Comparison of ENCODE assay signal across 7 mouse cellular contexts in genomic region chr8:128358406-128358755, GRCm38 (mm10). TPM values are rescaled to one million over a fixed set of nuclear protein-coding genes. Genes with fewer than 3 reads are reported as not detected.
A peak's percentile ranks its signal among the peaks of the same experiment; 100 is the strongest.
DNase-seq lines count a peak whose midpoint lies in the region; ATAC-seq and TF ChIP-seq lines count a peak whose summit lies in the region.

Gene Nrp1 (plus strand): TSS chr8:128358604.

- H3K27ac ChIP-seq in ES-E14 (ENCODE audit: insufficient read depth, low read depth, low read length, poor library complexity, severe bottlenecking) (no peak within 1 kb of the TSS), macrophage (peak within 1 kb of the TSS; percentile 99)
- H3K27ac ChIP-seq in hindbrain, embryonic 13.5 days, result peak within 1 kb of the TSS; percentile 97

- no peaks in the 10 kb centered on the region for H3K9me3 ChIP-seq in ES-E14 (ENCODE audit: control insufficient read depth, insufficient read depth, low read depth, low read length)
- no peaks in the 10 kb centered on the region for H3K9me3 ChIP-seq in hindbrain, embryonic 13.5 days

- H3K4me3 ChIP-seq in ES-E14 (ENCODE audit: insufficient read depth in 1 of 2, low read depth in 1 of 2, low read length in 2 of 2, poor library complexity in 1 of 2, severe bottlenecking in 1 of 2), result peak within 1 kb of the TSS; percentile 56 to 65
- H3K4me3 ChIP-seq in hindbrain, embryonic 13.5 days, result peak within 1 kb of the TSS; percentile 87
- H3K4me3 ChIP-seq in macrophage (ENCODE audit: inconsistent target), result peak within 1 kb of the TSS; percentile 88

- 0 out of 2 replicates have a peak, but pooled peaks cover 4% of the 10 kb centered on the region for H3K27me3 ChIP-seq in hindbrain, embryonic 13.5 days

- H3K79me2 ChIP-seq in macrophage (ENCODE audit: inconsistent target), result peaks cover 44% of the 10 kb centered on the region

- in situ Hi-C loops in ES-E14 (cut with MboI; ENCODE audit: low sequenced_read_pairs in 2 of 2, unreplicated experiment in 2 of 2), result loop anchor here in 1 of 2 experiments (25.0 kb wide), 1 partner anchor 1021 kb away; no protein-coding TSS in a partner anchor

- under 1% methylated on average over 21 of the region's 21 CpGs for WGBS in hindbrain, embryonic 13.5 days
- 0% methylated on average over 21 of the region's 21 CpGs for WGBS in macrophage (ENCODE audit: missing documents)

- ATAC-seq in hindbrain, embryonic 13.5 days (ENCODE audit: low FRiP score), result peak; percentile 37

- DNase-seq in ES-E14 (ENCODE audit: low read depth, low spot score), result peak; percentile 28
- DNase-seq in adrenal gland, postnatal 14 days, result peak; percentile 53
- peak; percentile 43 to 45 for DNase-seq in frontal cortex, postnatal 25 days (ENCODE audit: low spot score in 2 of 2)
- DNase-seq in left cerebral cortex, adult 8-10 months (ENCODE audit: low spot score in 2 of 2), result peak; percentile 22 to 49
- peak; percentile 60 for DNase-seq in right cerebral cortex, postnatal 25 days

- H3K36me3 ChIP-seq in ES-E14 (ENCODE audit: control insufficient read depth, insufficient read depth, low read length, poor library complexity, severe bottlenecking), result no peaks in the 10 kb centered on the region
- no peaks in the 10 kb centered on the region for H3K36me3 ChIP-seq in hindbrain, embryonic 13.5 days
- H3K36me3 ChIP-seq in macrophage (ENCODE audit: inconsistent target), result no peaks in the 10 kb centered on the region; the same call in 1 of the 2 replicates

- peak within 1 kb of the TSS; percentile 98 for H3K4me2 ChIP-seq in hindbrain, embryonic 13.5 days

- peaks cover 0 to 5% of the 10 kb centered on the region in 2 experiments; a peak in 2 of 4 replicates for H3K4me1 ChIP-seq in ES-E14 (ENCODE audit: control insufficient read depth in 2 of 2, insufficient read depth in 2 of 2, low read length in 2 of 2, poor library complexity in 1 of 2)
- H3K4me1 ChIP-seq in hindbrain, embryonic 13.5 days (replicated peaks), result peaks cover 52% of the 10 kb centered on the region

- peak within 1 kb of the TSS; percentile 33; the same call in 1 of the 2 replicates for H3K9ac ChIP-seq in ES-E14 (ENCODE audit: insufficient read depth, low read depth, low read length, poor library complexity, severe bottlenecking)
- H3K9ac ChIP-seq in hindbrain, embryonic 13.5 days, result peak within 1 kb of the TSS; percentile 95

TF ChIP-seq in ES-E14, 5 proteins besides CTCF, POLR2A, EP300 and RAD21:
- TF ChIP-seq HCFC1 (IDR thresholded peaks at IDR 0.05; ENCODE audit: borderline replicate concordance, insufficient read depth, low read length) (no peak), CHD2 (IDR thresholded peaks at IDR 0.05; ENCODE audit: low read depth, low read length) (no peak), ZNF384 (IDR thresholded peaks at IDR 0.05; ENCODE audit: low read depth, low read length) (no peak), ZC3H11A (IDR thresholded peaks at IDR 0.05; ENCODE audit: borderline replicate concordance, low read depth, low read length) (no peak), MAFK (IDR thresholded peaks at IDR 0.05; ENCODE audit: insufficient read depth, low read depth, low read length) (no peak)

RNA-seq across cellular contexts. Expression of gene Nrp1, which starts in this region (rescaled TPM):
- 4.0 and 21.3 TPM in 2 replicates for total RNA-seq in ES-E14 (2012; rRNA removed)
- total RNA-seq in adrenal gland, postnatal 14 days (2021), result 102 and 123 TPM in 2 replicates
- 82.5 and 90.4 TPM in 2 replicates for polyA plus RNA-seq in hindbrain, embryonic 13.5 days (2015; fragmentation: Nextera tagmentation; extraction: Ambion mirVana)
- 10 to 100 TPM; 24.9 to 28.0 (median 26.4) TPM for total RNA-seq in left cerebral cortex, adult 8-10 months (2022)
- 100 to 1,000 TPM in 23 of 26 experiments, 10 to 100 TPM in 3; 76.0 to 810 (median 421) TPM for total RNA-seq in macrophage (2018; cell fraction: chromatin; rRNA removed)
- 100 to 1,000 TPM; 108 to 542 (median 268) TPM for total RNA-seq in macrophage (2018; cell fraction: cytosol; rRNA removed)
- 100 to 1,000 TPM; 119 to 954 (median 432) TPM for total RNA-seq in macrophage (2018; cell fraction: nucleus; rRNA removed)
- polyA plus RNA-seq in macrophage (2018), result 277 to 373 TPM (median 350 TPM) in 3 replicates
